Mouse (Mus musculus) CH12.LX (cell line): ENCODE results near the gene Anpep.

Experiments
- CHD1 ChIP-seq: IDR thresholded peaks from 2 replicates; pipeline ENCODE4 v1.6.1; 2012; ENCODE audit warnings: low read depth, low read length, improper control_type of control experiment, inconsistent platforms
- CTCF ChIP-seq, 2 experiments: IDR thresholded peaks in 1 of 2; conservative IDR thresholded peaks in 1 of 2; 2 replicates each; pipeline ENCODE4 v1.5.1; 2011 to 2012; ENCODE audit warnings: low read depth in 2 of 2, low read length in 2 of 2, improper control_type of control experiment in 1 of 2, inconsistent platforms in 1 of 2, mild to moderate bottlenecking in 1 of 2, moderate library complexity in 1 of 2
- E2F4 ChIP-seq: IDR thresholded peaks from 2 replicates; pipeline ENCODE4 v1.6.1; 2011; ENCODE audit warnings: low read depth, low read length, improper control_type of control experiment; ENCODE audit not compliant: insufficient replicate concordance
- EP300 ChIP-seq: IDR thresholded peaks from 2 replicates; pipeline ENCODE4 v1.6.1; 2011; ENCODE audit warnings: low read length, improper control_type of control experiment
- POLR2A ChIP-seq: IDR thresholded peaks from 2 replicates; pipeline ENCODE4 v1.6.1; 2011; ENCODE audit warnings: low read depth, mild to moderate bottlenecking, improper control_type of control experiment, low read length
- POLR2AphosphoS2 ChIP-seq: IDR thresholded peaks from 2 replicates; pipeline ENCODE4 v1.6.1; 2011; ENCODE audit warnings: low read depth, low read length, improper control_type of control experiment
- SMC3 ChIP-seq: IDR thresholded peaks from 2 replicates; pipeline ENCODE4 v1.6.1; 2011; ENCODE audit warnings: low read depth, low read length, improper control_type of control experiment
- TBP ChIP-seq: conservative IDR thresholded peaks from 2 replicates; pipeline ENCODE4 v1.6.1; 2011; ENCODE audit warnings: low read depth, low read length, improper control_type of control experiment

DNA sequence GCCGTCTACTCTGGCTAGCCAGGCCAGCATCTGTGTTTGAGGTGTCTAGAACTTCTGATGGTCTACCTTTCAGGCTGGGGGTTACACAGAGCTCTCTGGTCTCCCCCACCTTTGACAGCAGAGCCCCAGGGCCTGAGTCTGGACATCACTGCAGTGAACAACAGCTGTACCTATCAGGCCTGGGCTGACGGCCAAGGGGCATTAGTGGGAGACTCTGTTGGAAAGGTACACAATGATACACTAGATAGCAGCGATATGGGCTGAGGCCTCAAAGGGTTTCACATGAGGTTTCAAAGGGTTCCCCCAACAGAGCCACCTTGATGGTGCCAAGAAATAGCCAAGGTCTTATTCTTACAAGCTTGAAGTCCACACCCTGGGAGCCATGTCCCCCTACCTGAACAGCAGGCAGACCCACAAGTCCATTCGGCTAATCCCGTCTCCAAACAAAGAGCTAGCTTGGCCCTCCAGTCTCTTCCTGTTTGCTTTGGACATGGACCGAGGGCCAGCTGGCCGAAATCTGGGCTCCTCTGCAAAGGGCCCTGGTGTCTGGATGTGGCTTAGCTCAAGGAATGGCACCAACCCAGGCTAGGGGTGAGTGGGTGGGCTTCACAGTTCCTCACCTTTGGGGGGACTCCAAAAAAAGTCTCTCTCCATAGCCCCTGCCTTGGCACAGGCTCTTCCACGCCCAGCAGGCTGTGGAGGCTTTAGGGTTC, 16.6 kb downstream of the Anpep start:
- TF ChIP-seq E2F4 (no peak), CHD1 (no peak), CTCF (conservative IDR thresholded peaks at IDR 0.05 in 1 of 2, IDR thresholded peaks at IDR 0.05 in 1 of 2; ENCODE audit: low read depth in 2 of 2, low read length in 2 of 2) (no peak), SMC3 (no peak), POLR2AphosphoS2 (no peak), TBP (no peak), EP300 (no peak), POLR2A (no peak)
